Mouse (Mus musculus) liver, embryonic 13.5 days (tissue): ENCODE measurements around the gene Bpifb6. TPM values are rescaled to one million over a fixed set of nuclear protein-coding genes. Genes with fewer than 3 reads are reported as not detected.

Experiments used
- ATAC-seq: fragments of 200-750 bp; cut with Nextera tagmentation; 2 replicates; pipeline ENCODE4 v1.8.0; 2017; ENCODE audit warnings: low read depth, mild to moderate bottlenecking, moderate number of reproducible peaks, moderate library complexity
- DNase-seq: peaks from one replicate; pipeline ENCODE4 v3.0.0; 2022
- H3K27ac ChIP-seq: fragments of 300-500 bp; sonication (generic); 2 replicates; pipeline ENCODE4 v1.5.1; 2015; ENCODE audit warnings: moderate library complexity, mild to moderate bottlenecking, inconsistent platforms
- H3K27me3 ChIP-seq: fragments of 300-500 bp; sonication (generic); 2 replicates; pipeline ENCODE4 v1.6.1; 2015; ENCODE audit warnings: mild to moderate bottlenecking, inconsistent platforms
- H3K36me3 ChIP-seq: fragments of 300-500 bp; sonication (generic); 2 replicates; pipeline ENCODE4 v1.6.1; 2015; ENCODE audit warnings: mild to moderate bottlenecking, inconsistent platforms
- H3K4me1 ChIP-seq: fragments of 300-500 bp; sonication (generic); replicated peaks from 2 replicates; pipeline ENCODE4 v1.6.1; 2015; ENCODE audit warnings: inconsistent platforms
- H3K4me2 ChIP-seq: fragments of 300-500 bp; sonication (generic); 2 replicates; pipeline ENCODE4 v1.6.1; 2015; ENCODE audit warnings: inconsistent platforms, mild to moderate bottlenecking, moderate library complexity
- H3K4me3 ChIP-seq: fragments of 300-500 bp; sonication (generic); replicated peaks from 2 replicates; pipeline ENCODE4 v1.5.1; 2015; ENCODE audit warnings: mild to moderate bottlenecking, inconsistent platforms
- H3K9ac ChIP-seq: fragments of 300-500 bp; sonication (generic); 2 replicates; pipeline ENCODE4 v1.6.1; 2015; ENCODE audit warnings: mild to moderate bottlenecking, inconsistent platforms
- H3K9me3 ChIP-seq: fragments of 300-500 bp; sonication (generic); replicated peaks from 2 replicates; pipeline ENCODE4 v1.6.1; 2016; ENCODE audit warnings: inconsistent platforms
- WGBS: fragments of 180-500 bp; shearing (Covaris S2); methylation state at CpG from one replicate; pipeline ENCODE4 v1.1.7; 2015; ENCODE audit not compliant: insufficient replicate concordance; 5-methylcytosine and 5-hydroxymethylcytosine counted together
- polyA plus RNA-seq: library from polyadenylated mRNA; unstranded; fragments of >200 nt; fragmentation: Nextera tagmentation; extraction: Ambion mirVana; gene quantifications from 2 replicates; pipeline ENCODE4 v1.2.1, GENCODE M21; 2015

Bpifb6 gene
- polyA plus RNA-seq: not detected in 2 replicates

DNA sequence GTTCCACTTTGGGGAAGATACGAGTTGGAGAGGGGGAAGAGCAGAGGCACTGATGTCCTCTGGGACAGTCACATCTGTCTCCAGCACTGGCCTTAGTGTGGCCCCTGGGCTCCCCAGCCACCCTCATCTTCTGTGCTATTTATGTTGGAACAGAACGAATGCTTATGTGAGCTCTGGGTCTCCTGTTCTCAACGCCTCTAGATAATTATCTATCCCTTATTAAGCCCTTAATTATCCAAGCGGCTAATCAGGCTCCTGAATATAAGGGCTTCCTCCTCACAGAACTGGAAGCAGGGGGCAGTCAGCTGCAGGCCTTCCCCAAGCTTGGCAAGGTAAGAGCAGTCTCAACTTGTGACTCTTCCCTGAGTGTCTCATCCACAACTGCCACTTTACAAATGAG lies at the start of gene Bpifb6:
Gene Bpifb6, plus strand, starts transcription at position 301 of the 400 bp plus-strand sequence.
- Histone ChIP-seq H3K4me1 (no peaks in the 10 kb centered on the region), H3K9ac (no peak within 1 kb of the TSS), H3K4me2 (no peak within 1 kb of the TSS), H3K27ac (no peak within 1 kb of the TSS), H3K9me3 (no peaks in the 10 kb centered on the region), H3K4me3 (no peak within 1 kb of the TSS), H3K27me3 (no peaks in the 10 kb centered on the region), H3K36me3 (no peaks in the 10 kb centered on the region)
- DNase-seq (no peak), ATAC-seq (no peak)
- 49% methylated on average over 4 of the region's 4 CpGs for WGBS

DNA sequence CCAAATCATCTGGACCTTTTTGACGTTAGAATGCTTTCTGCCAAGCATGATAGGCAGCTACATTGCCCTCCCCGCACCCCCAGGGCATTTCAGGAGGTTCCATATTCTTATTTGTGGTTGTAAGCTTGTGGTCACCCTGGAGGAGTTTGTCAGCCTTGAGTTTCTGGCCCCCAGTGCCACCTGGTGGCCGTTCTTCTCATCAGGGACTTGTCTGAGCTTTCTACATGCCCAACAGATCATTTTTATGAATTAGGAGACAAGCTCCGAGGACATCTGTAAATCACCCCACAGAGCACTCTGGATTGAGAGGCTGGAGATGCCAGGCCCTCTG lies 49.2 kb upstream of the Bpifb6 start:
- Histone ChIP-seq H3K4me1 (no peaks in the 10 kb centered on the region), H3K36me3 (no peaks in the 10 kb centered on the region), H3K4me2 (no peak overlapping the region), H3K27me3 (no peaks in the 10 kb centered on the region), H3K9me3 (no peaks in the 10 kb centered on the region), H3K27ac (no peak overlapping the region), H3K4me3 (no peak overlapping the region), H3K9ac (no peak overlapping the region)
- ATAC-seq (no peak), DNase-seq (peak; percentile 9)
- 28% methylated on average over 4 of the region's 4 CpGs for WGBS

GRCm38 (mm10) chr2:153853544-153853943 lies 46.6 kb upstream of the Bpifb6 start:
- Histone ChIP-seq H3K27ac (no peak overlapping the region), H3K9ac (no peak overlapping the region), H3K4me1 (no peaks in the 10 kb centered on the region), H3K9me3 (no peaks in the 10 kb centered on the region), H3K4me2 (no peak overlapping the region), H3K27me3 (no peaks in the 10 kb centered on the region), H3K36me3 (no peaks in the 10 kb centered on the region), H3K4me3 (no peak overlapping the region)
- ATAC-seq (no peak), DNase-seq (no peak)
- 22% methylated on average over 5 of the region's 5 CpGs for WGBS

DNA sequence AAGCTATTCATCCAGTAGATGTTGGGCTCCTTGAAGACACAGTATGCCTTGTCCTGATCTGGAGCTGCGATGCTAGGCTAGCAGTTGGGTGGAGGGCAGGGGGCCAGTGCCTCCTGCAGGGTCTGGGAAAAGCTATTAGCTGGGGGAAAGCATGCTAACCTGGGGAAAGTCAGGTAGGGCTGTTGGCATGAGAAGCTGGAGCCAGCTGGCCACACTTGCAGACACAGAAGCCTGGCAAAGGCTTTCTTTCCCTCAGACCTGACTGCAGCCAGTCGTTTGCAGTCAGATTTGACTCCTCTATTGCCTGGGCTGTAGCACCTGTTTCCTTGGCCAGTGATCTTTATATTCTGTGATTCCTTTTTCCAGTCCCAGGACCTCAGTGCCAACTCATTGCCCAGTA lies 40.6 kb upstream of the Bpifb6 start:
- H3K27ac ChIP-seq: no peak overlapping the region
- H3K4me1 ChIP-seq: no peaks in the 10 kb centered on the region
- ATAC-seq (no peak), DNase-seq (no peak)
- no peaks in the 10 kb centered on the region for H3K36me3 ChIP-seq
- WGBS: 72% methylated on average over 2 of the region's 2 CpGs
- H3K27me3 ChIP-seq: no peaks in the 10 kb centered on the region
- H3K9ac ChIP-seq: no peak overlapping the region
- H3K4me3 ChIP-seq: no peak overlapping the region
- H3K9me3 ChIP-seq: no peaks in the 10 kb centered on the region
- H3K4me2 ChIP-seq: no peak overlapping the region

GRCm38 (mm10) chr2:153860315-153860714 lies 39.9 kb upstream of the Bpifb6 start:
- Histone ChIP-seq H3K9me3 (no peaks in the 10 kb centered on the region), H3K9ac (no peak overlapping the region), H3K4me1 (no peaks in the 10 kb centered on the region), H3K4me2 (no peak overlapping the region), H3K27ac (no peak overlapping the region), H3K36me3 (no peaks in the 10 kb centered on the region), H3K4me3 (no peak overlapping the region), H3K27me3 (no peaks in the 10 kb centered on the region)
- WGBS: 81% methylated on average over 11 of the region's 11 CpGs
- no peak for DNase-seq
- ATAC-seq: no peak

GRCm38 (mm10) chr2:153860715-153861114 lies 39.5 kb upstream of the Bpifb6 start:
- H3K27me3 ChIP-seq: no peaks in the 10 kb centered on the region
- no peak overlapping the region for H3K4me2 ChIP-seq
- no peak overlapping the region for H3K27ac ChIP-seq
- no peaks in the 10 kb centered on the region for H3K4me1 ChIP-seq
- ATAC-seq (no peak), DNase-seq (no peak)
- no peak overlapping the region for H3K4me3 ChIP-seq
- WGBS: 57% methylated on average over 3 of the region's 3 CpGs
- H3K36me3 ChIP-seq: no peaks in the 10 kb centered on the region
- no peak overlapping the region for H3K9ac ChIP-seq
- H3K9me3 ChIP-seq: no peaks in the 10 kb centered on the region

DNA sequence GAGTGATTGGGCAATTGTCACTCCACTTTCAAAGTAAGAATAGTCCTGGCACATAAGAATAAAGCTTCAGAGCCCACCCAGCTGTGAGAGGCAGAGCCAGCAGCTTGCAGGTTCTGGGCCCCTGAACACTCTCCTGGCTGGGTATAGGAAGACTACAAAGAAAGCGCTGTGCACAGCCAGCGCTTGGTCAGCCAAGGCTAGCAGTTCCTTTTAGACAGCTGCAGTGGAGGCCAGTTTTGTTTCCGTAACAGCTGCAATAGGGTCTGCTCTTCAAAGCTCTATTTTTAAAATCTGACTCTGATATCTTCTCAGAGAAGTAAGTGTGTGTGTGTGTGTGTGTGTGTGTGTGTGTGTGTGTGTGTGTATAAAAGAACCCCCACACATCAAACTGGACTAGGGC lies 38.2 kb upstream of the Bpifb6 start:
- ATAC-seq (no peak), DNase-seq (no peak)
- WGBS: 78% methylated on average over 3 of the region's 3 CpGs

DNA sequence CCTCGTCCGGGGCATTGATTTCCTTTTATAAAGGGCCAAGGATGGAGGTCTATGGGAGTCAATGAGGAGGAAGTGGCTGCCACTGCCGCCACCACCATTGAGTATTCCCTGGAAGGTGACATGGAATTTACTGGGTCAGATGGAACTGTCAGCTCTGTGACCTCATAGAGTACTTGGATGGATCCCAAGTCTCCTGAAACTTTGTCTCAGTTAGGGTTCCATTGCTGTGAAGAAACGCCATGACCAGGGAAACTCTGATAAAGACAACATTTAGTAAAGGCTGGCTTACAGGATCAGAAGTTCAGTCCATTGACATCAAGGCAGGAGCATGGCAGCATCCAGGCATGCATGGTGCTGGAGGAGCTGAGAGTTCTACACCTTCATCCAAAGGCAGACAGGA lies 29.2 kb upstream of the Bpifb6 start, which contains the start of gene Sun5:
Gene Sun5, minus strand, starts transcription at position 101 of the 400 bp plus-strand sequence.
- H3K27me3 ChIP-seq: no peaks in the 10 kb centered on the region
- no peaks in the 10 kb centered on the region for H3K4me1 ChIP-seq
- H3K36me3 ChIP-seq: no peaks in the 10 kb centered on the region
- no peaks in the 10 kb centered on the region for H3K9me3 ChIP-seq
- H3K4me2 ChIP-seq: no peak within 1 kb of the TSS
- H3K9ac ChIP-seq: no peak within 1 kb of the TSS
- H3K27ac ChIP-seq: no peak within 1 kb of the TSS
- H3K4me3 ChIP-seq: no peak within 1 kb of the TSS
- ATAC-seq (no peak), DNase-seq (no peak)
- WGBS: 69% methylated on average over 4 of the region's 4 CpGs

More for the DNA sequence above, 38.2 kb upstream of the Bpifb6 start:
- H3K4me2 ChIP-seq: no peak overlapping the region
- H3K9ac ChIP-seq: no peak overlapping the region
- no peaks in the 10 kb centered on the region for H3K36me3 ChIP-seq
- no peaks in the 10 kb centered on the region for H3K27me3 ChIP-seq
- H3K4me3 ChIP-seq: no peak overlapping the region
- no peaks in the 10 kb centered on the region for H3K4me1 ChIP-seq
- H3K27ac ChIP-seq: no peak overlapping the region
- H3K9me3 ChIP-seq: no peaks in the 10 kb centered on the region

DNA sequence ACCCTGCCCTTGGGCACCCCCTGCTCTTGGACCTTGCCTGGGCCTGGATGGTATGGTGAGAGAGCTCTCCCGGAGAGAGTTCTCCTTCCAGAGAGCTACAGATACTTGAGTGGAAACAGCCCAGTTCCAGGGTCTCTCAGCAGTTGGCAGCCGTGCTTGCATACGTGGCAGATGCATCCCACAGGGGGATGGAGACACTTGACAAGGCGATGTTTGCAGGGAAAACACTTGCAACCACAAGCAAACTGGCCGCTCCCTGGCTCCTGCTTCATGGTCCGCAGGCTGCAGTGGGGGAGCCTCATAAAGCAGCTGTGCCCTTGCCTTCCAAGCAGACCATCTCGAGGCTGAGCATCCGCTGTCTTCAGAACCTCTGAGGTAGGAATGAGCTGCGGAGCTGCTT lies 25.4 kb upstream of the Bpifb6 start, which contains the start of gene Bpifb2:
Gene Bpifb2, plus strand, starts transcription at position 301 of the 400 bp plus-strand sequence.
- no peak within 1 kb of the TSS for H3K9ac ChIP-seq
- no peaks in the 10 kb centered on the region for H3K9me3 ChIP-seq
- H3K4me3 ChIP-seq: no peak within 1 kb of the TSS
- no peaks in the 10 kb centered on the region for H3K4me1 ChIP-seq
- DNase-seq (no peak), ATAC-seq (no peak)
- no peaks in the 10 kb centered on the region; the same call in 1 of the 2 replicates for H3K27me3 ChIP-seq
- H3K27ac ChIP-seq: no peak within 1 kb of the TSS
- WGBS: 46% methylated on average over 9 of the region's 9 CpGs
- no peak within 1 kb of the TSS for H3K4me2 ChIP-seq
- no peaks in the 10 kb centered on the region for H3K36me3 ChIP-seq

GRCm38 (mm10) chr2:153899111-153899510 lies 1.1 kb upstream of the Bpifb6 start:
- H3K27me3 ChIP-seq: no peaks in the 10 kb centered on the region
- no peak for DNase-seq
- no peak for ATAC-seq
- H3K27ac ChIP-seq: no peak overlapping the region
- H3K4me3 ChIP-seq: no peak overlapping the region
- 62% methylated on average over 5 of the region's 5 CpGs for WGBS
- no peaks in the 10 kb centered on the region for H3K9me3 ChIP-seq
- H3K4me1 ChIP-seq: no peaks in the 10 kb centered on the region
- H3K9ac ChIP-seq: no peak overlapping the region
- H3K36me3 ChIP-seq: no peaks in the 10 kb centered on the region
- no peak overlapping the region for H3K4me2 ChIP-seq

- Histone ChIP-seq H3K4me1 (no peaks in the 10 kb centered on the region), H3K9ac (no peak overlapping the region), H3K27me3 (no peaks in the 10 kb centered on the region), H3K27ac (no peak overlapping the region), H3K9me3 (no peaks in the 10 kb centered on the region), H3K4me3 (no peak overlapping the region), H3K4me2 (no peak overlapping the region), H3K36me3 (no peaks in the 10 kb centered on the region)
- DNase-seq (no peak), ATAC-seq (no peak)
- WGBS: 62% methylated on average over 6 of the region's 6 CpGs
Measured at GRCm38 (mm10) chr2:153902726-153903125, 2.5 kb downstream of the Bpifb6 start.

- no peak overlapping the region for H3K4me2 ChIP-seq
- H3K9me3 ChIP-seq: no peaks in the 10 kb centered on the region
- no peak overlapping the region for H3K27ac ChIP-seq
- H3K36me3 ChIP-seq: no peaks in the 10 kb centered on the region
- no peak overlapping the region for H3K9ac ChIP-seq
- H3K4me3 ChIP-seq: no peak overlapping the region
- no peaks in the 10 kb centered on the region for H3K27me3 ChIP-seq
- no peak for DNase-seq
- no peaks in the 10 kb centered on the region for H3K4me1 ChIP-seq
- 73% methylated on average over 4 of the region's 4 CpGs for WGBS
- no peak for ATAC-seq
Measured at GRCm38 (mm10) chr2:153906626-153907025, 6.4 kb downstream of the Bpifb6 start.
